Mouse (Mus musculus) bone marrow, adult 2 months (tissue): ENCODE results near the gene Alox12b.

Experiments
- CTCF ChIP-seq: fragments of 200-500 bp; IDR thresholded peaks from 2 replicates; pipeline ENCODE4 v1.5.1; 2011; ENCODE audit warnings: low read length, control low read depth; ENCODE audit not compliant: control insufficient read depth, insufficient read depth
- POLR2A ChIP-seq: fragments of 200-500 bp; IDR thresholded peaks from 2 replicates; pipeline ENCODE4 v1.6.1; 2011; ENCODE audit warnings: low read depth, mild to moderate bottlenecking, control low read depth, low read length, borderline replicate concordance; ENCODE audit not compliant: control insufficient read depth

DNA sequence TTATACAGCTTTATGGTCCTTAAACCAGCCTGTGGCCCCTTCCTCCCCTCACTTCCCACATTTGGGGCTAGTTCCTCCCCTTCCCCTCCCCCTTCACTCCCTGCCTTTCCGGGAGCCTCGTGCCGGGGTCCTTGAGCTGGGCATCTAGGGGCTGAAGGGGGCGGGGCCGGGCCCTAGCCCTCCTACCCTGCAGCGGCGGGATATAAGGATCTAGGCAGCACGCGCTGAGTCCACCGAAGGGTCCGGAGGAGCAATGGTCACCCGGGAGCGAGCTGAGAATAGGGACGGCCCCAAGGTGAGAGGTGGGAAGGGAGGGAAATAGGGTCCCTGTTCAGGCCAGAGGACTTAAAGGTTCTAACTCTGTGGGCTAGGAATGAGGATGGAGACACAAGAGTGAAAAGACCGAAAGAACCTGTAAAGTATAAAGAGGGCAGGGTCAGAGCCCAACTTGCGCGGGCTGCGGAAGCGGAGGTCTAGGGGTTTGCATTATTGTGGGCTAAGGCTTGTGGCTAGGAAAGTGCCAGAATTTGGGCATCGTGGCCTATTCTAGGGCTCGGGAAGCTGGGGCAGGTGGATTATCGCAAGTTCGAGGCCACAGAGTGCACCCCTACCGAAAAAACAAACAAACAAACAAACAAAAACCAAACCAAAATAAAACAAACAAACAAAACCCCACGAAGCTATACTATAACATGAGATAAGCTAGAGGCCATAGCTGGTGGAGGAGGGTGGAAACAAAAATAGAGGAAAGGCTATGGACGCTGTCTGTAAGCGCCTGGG, 36.4 kb upstream of the Alox12b start, which contains the start of gene Hes7:
- TF ChIP-seq POLR2A (no peak), CTCF (no peak)
